Mouse (Mus musculus) lung, postnatal 0 days (tissue): ENCODE measurements at regions not wholly inside any gene's neighbourhood (a gene's known extent, or its start where the extent isn't known, plus 50 kb on each side); places are given as distances from the start of the nearest gene placed in this dataset.
"Not testable (repeated sequence)": the region's sequence is repeated elsewhere in the genome, so short reads cannot be mapped to it uniquely, and the experiment has no call there.

Source experiments
- ATAC-seq: fragments of 200-750 bp; cut with Nextera tagmentation; 2 replicates; pipeline ENCODE4 v1.8.0; 2017; ENCODE audit warnings: moderate library complexity
- DNase-seq: peaks from one replicate; pipeline ENCODE4 v3.0.0-alpha.2; 2016; ENCODE audit warnings: low spot score
- H3K27ac ChIP-seq: fragments of 300-500 bp; sonication (generic); 2 replicates; pipeline ENCODE4 v1.5.1; 2014; ENCODE audit warnings: antibody characterized with exemption, mild to moderate bottlenecking, low read length, mixed read lengths
- H3K27me3 ChIP-seq: fragments of 300-500 bp; sonication (generic); replicated peaks from 2 replicates; pipeline ENCODE4 v1.6.1; 2014; ENCODE audit warnings: low read length, mixed read lengths; ENCODE audit not compliant: insufficient read depth
- H3K36me3 ChIP-seq: fragments of 300-500 bp; sonication (generic); 2 replicates; pipeline ENCODE4 v1.6.1; 2014; ENCODE audit warnings: low read length, mixed read lengths; ENCODE audit not compliant: insufficient read depth
- H3K4me1 ChIP-seq: fragments of 300-500 bp; sonication (generic); 2 replicates; pipeline ENCODE4 v1.6.1; 2014; ENCODE audit warnings: antibody characterized with exemption, low read depth, low read length, mixed read lengths; ENCODE audit not compliant: insufficient read depth
- H3K4me2 ChIP-seq: fragments of 300-500 bp; sonication (generic); replicated peaks from 2 replicates; pipeline ENCODE4 v1.6.1; 2014; ENCODE audit warnings: low read depth, mild to moderate bottlenecking, low read length, moderate library complexity, mixed read lengths
- H3K4me3 ChIP-seq: fragments of 300-500 bp; sonication (generic); 2 replicates; pipeline ENCODE4 v1.5.1; 2014; ENCODE audit warnings: low read depth, low read length
- H3K9ac ChIP-seq: fragments of 300-500 bp; sonication (generic); replicated peaks from 2 replicates; pipeline ENCODE4 v1.6.1; 2014; ENCODE audit warnings: low read depth, mild to moderate bottlenecking
- H3K9me3 ChIP-seq: fragments of 300-500 bp; sonication (generic); 2 replicates; pipeline ENCODE4 v1.6.1; 2016; ENCODE audit warnings: low read length, mixed read lengths
- WGBS: fragments of 180-500 bp; shearing (Covaris S2); extraction: QIAGEN DNeasy Blood & Tissue Kit; methylation state at CpG from one replicate; pipeline ENCODE4 v1.1.7; 2014; 5-methylcytosine and 5-hydroxymethylcytosine counted together

GRCm38 (mm10) chr17:6520751-6521150 is 80.7 kb upstream of the Dynlt1c start:
- not testable (repeated sequence) for DNase-seq, ATAC-seq

GRCm38 (mm10) chr17:6522185-6522584 is 79.3 kb upstream of the Dynlt1c start:
- H3K27me3 ChIP-seq, H3K4me2 ChIP-seq, H3K36me3 ChIP-seq, H3K4me3 ChIP-seq, H3K9ac ChIP-seq, ATAC-seq, H3K4me1 ChIP-seq, DNase-seq, H3K27ac ChIP-seq, H3K9me3 ChIP-seq: not testable (repeated sequence)
- 72% methylated on average over 5 of the region's 9 CpGs for WGBS

More at GRCm38 (mm10) chr17:6520751-6521150, 80.7 kb upstream of the Dynlt1c start:
- not testable (repeated sequence) for H3K27me3 ChIP-seq, H3K4me2 ChIP-seq, H3K27ac ChIP-seq, H3K9me3 ChIP-seq, H3K36me3 ChIP-seq, H3K4me3 ChIP-seq, H3K9ac ChIP-seq, H3K4me1 ChIP-seq
- WGBS, result 59% methylated on average over 4 of the region's 4 CpGs

- WGBS, result no CpG with 5 or more reads among the region's 5 CpGs
- DNase-seq, H3K27me3 ChIP-seq, H3K4me3 ChIP-seq, ATAC-seq, H3K36me3 ChIP-seq, H3K27ac ChIP-seq, H3K4me1 ChIP-seq, H3K9ac ChIP-seq, H3K4me2 ChIP-seq, H3K9me3 ChIP-seq: not testable (repeated sequence)
These were observed 62.7 kb upstream of the Dynlt1c start for GRCm38 (mm10) chr17:6538723-6539122.

GRCm38 (mm10) chr17:6547064-6547760 is 54.3 kb upstream of the Dynlt1c start:
- not testable (repeated sequence) for H3K36me3 ChIP-seq, H3K4me2 ChIP-seq, H3K4me3 ChIP-seq, H3K4me1 ChIP-seq, H3K9ac ChIP-seq, H3K9me3 ChIP-seq, DNase-seq, H3K27ac ChIP-seq, H3K27me3 ChIP-seq
- whole genome bisulfite sequencing, result no CpG with 5 or more reads among the region's 8 CpGs
- ATAC-seq, result peak; percentile 34; the same call in 1 of the 2 replicates

GRCm38 (mm10) chr17:6547937-6548336 is 53.5 kb upstream of the Dynlt1c start:
- H3K36me3 ChIP-seq, H3K27ac ChIP-seq, H3K9me3 ChIP-seq, H3K9ac ChIP-seq, H3K27me3 ChIP-seq, H3K4me3 ChIP-seq, H3K4me1 ChIP-seq, H3K4me2 ChIP-seq, DNase-seq: not testable (repeated sequence)
- no CpG with 5 or more reads among the region's 6 CpGs for WGBS
- ATAC-seq, result peak; percentile 30; the same call in 1 of the 2 replicates
